Mouse (Mus musculus): ENCODE results near the gene Golga3. TPM values are rescaled to one million over a fixed set of nuclear protein-coding genes. Genes with fewer than 3 reads are reported as not detected.

The Golga3 gene
- polyA plus RNA-seq, 1 experiment from 2014 or later, result 20.1 TPM

DNA sequence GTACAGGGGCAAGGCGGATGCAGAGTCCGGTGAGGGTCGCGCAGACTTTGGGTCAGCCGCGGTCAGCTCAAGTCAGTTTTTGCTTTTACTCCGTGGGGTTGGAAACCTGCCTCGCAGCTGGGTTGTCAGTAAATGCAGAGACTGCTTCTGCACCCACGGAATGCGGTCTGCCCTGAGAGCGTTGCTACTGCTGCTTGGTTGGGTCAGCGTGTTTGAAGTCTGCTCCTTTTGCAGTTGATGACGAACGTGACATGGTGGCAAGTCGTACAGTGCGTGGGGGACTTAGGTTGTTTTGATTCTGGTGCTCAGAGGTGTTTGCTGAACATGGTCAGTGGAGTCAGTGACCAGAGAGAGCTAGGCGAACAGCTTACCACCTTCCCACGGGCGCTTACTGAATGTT lies 520 bp downstream of the Golga3 start:
- no peaks in the 10 kb centered on the region for H3K9me3 ChIP-seq (ENCODE audit: control insufficient read depth, low read length)
- H3K4me1 ChIP-seq (ENCODE audit: control insufficient read depth, insufficient read depth, low read depth, low read length), result peaks cover 15% of the 10 kb centered on the region
- WGBS, result 4% methylated on average over 19 of the region's 19 CpGs
- H3K27ac ChIP-seq (ENCODE audit: low read depth, low read length), result peak overlapping the region; percentile 79
- peaks cover 3% of the 10 kb centered on the region; the same call in 1 of the 2 replicates for H3K36me3 ChIP-seq (ENCODE audit: control insufficient read depth, insufficient read depth, low read length)
- peak overlapping the region; percentile 95 for H3K4me3 ChIP-seq (ENCODE audit: low read length)
- peak overlapping the region; percentile 86 for H3K9ac ChIP-seq (ENCODE audit: low read depth, low read length)
- ATAC-seq, result peak; percentile 37; the same call in 1 of the 2 replicates
- H3K27me3 ChIP-seq (replicated peaks; ENCODE audit: control insufficient read depth, insufficient read depth, low read length), result no peaks in the 10 kb centered on the region
- H3K4me2 ChIP-seq (ENCODE audit: low read length), result peak overlapping the region; percentile 79

- no peak overlapping the region for H3K4me3 ChIP-seq (ENCODE audit: low read length)
- ATAC-seq, result no peak
- WGBS, result 91% methylated on average over 2 of the region's 2 CpGs
- no peak overlapping the region for H3K27ac ChIP-seq (ENCODE audit: low read depth, low read length)
- no peak overlapping the region for H3K4me2 ChIP-seq (ENCODE audit: low read length)
- H3K4me1 ChIP-seq (ENCODE audit: control insufficient read depth, insufficient read depth, low read depth, low read length), result peaks cover 15% of the 10 kb centered on the region
- no peaks in the 10 kb centered on the region for H3K27me3 ChIP-seq (replicated peaks; ENCODE audit: control insufficient read depth, insufficient read depth, low read length)
- 0 out of 2 replicates have a peak, but pooled peaks cover 2% of the 10 kb centered on the region for H3K36me3 ChIP-seq (ENCODE audit: control insufficient read depth, insufficient read depth, low read length)
- H3K9ac ChIP-seq (ENCODE audit: low read depth, low read length), result no peak overlapping the region
- H3K9me3 ChIP-seq (ENCODE audit: control insufficient read depth, low read length), result no peaks in the 10 kb centered on the region
Measured at GRCm38 (mm10) chr5:110178628-110179027, 2.1 kb downstream of the Golga3 start.

DNA sequence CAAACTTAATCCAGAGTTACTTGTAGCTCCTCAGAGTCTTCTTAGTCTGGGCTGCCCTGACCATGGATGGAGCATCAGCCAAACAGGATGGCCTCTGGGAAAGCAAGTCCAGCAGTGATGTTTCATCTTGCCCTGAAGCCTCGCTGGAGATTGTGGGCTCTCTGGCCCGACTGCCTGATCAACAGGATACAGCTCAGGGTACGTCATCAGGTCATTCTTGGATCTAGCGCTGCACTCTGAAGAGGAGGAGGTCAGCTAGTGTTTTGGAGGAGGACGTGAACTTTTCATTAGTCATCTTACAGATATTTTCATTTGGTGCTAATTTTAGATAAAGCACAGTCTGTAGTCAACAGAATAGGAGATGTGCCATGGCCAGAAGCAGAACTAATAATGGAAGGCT lies 5.2 kb downstream of the Golga3 start:
- Histone ChIP-seq H3K36me3 (ENCODE audit: control insufficient read depth, insufficient read depth, low read length) (peaks cover 13% of the 10 kb centered on the region), H3K4me3 (ENCODE audit: low read length) (no peak overlapping the region), H3K4me1 (ENCODE audit: control insufficient read depth, insufficient read depth, low read depth, low read length) (peaks cover 13% of the 10 kb centered on the region), H3K27me3 (replicated peaks; ENCODE audit: control insufficient read depth, insufficient read depth, low read length) (no peaks in the 10 kb centered on the region), H3K9me3 (ENCODE audit: control insufficient read depth, low read length) (no peaks in the 10 kb centered on the region), H3K4me2 (ENCODE audit: low read length) (no peak overlapping the region), H3K9ac (ENCODE audit: low read depth, low read length) (no peak overlapping the region), H3K27ac (ENCODE audit: low read depth, low read length) (no peak overlapping the region)
- 95% methylated on average over 5 of the region's 5 CpGs for WGBS
- no peak for ATAC-seq

DNA sequence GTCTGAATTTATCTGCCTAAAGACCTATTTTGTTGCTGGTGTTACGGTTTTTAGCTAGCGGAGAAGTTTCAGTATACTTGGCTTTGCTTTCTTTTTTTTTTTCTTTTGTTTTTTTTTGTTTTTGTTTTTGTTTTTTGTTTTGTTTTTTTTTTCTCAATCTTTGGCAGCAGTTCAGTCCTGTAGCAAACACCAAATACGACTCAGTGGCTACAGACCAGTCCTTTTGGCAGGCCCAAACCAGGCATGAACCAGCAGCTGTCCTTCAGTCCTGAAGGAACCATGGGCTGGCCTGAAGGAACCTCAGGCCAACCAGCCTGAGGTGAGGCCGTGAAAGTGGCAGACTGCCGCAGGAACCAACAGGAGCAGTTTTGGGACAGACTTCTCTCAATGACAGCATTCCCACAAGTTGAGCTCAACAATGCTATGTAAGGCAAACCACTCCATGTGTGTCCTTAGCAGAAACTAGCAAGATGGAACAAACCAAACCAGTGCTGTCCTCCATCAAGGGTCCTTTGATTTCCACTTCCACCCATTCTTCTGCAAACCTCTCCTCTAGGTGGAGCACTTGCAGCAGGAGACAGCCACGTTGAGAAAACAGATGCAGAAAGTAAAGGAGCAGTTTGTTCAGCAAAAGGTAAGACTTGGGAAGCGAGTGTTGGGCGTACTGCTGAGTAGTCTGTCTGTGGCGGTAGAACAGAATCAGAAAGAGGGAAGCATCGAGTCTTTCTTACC lies 26.8 kb downstream of the Golga3 start:
- H3K27me3 ChIP-seq (replicated peaks; ENCODE audit: control insufficient read depth, insufficient read depth, low read length), result no peaks in the 10 kb centered on the region
- H3K4me1 ChIP-seq (ENCODE audit: control insufficient read depth, insufficient read depth, low read depth, low read length), result no peaks in the 10 kb centered on the region
- H3K4me2 ChIP-seq (ENCODE audit: low read length), result no peak overlapping the region
- no peak overlapping the region for H3K27ac ChIP-seq (ENCODE audit: low read depth, low read length)
- H3K36me3 ChIP-seq (ENCODE audit: control insufficient read depth, insufficient read depth, low read length), result peaks cover 61% of the 10 kb centered on the region
- H3K9me3 ChIP-seq (ENCODE audit: control insufficient read depth, low read length), result no peaks in the 10 kb centered on the region
- no peak overlapping the region for H3K9ac ChIP-seq (ENCODE audit: low read depth, low read length)
- H3K4me3 ChIP-seq (ENCODE audit: low read length), result no peak overlapping the region
- ATAC-seq, result no peak
- WGBS, result 86% methylated on average over 10 of the region's 10 CpGs

- Histone ChIP-seq H3K36me3 (ENCODE audit: control insufficient read depth, insufficient read depth, low read length) (peaks cover 69% of the 10 kb centered on the region), H3K9me3 (ENCODE audit: control insufficient read depth, low read length) (no peaks in the 10 kb centered on the region), H3K4me3 (ENCODE audit: low read length) (no peak overlapping the region), H3K4me2 (ENCODE audit: low read length) (no peak overlapping the region), H3K4me1 (ENCODE audit: control insufficient read depth, insufficient read depth, low read depth, low read length) (no peaks in the 10 kb centered on the region), H3K27ac (ENCODE audit: low read depth, low read length) (no peak overlapping the region), H3K27me3 (replicated peaks; ENCODE audit: control insufficient read depth, insufficient read depth, low read length) (no peaks in the 10 kb centered on the region), H3K9ac (ENCODE audit: low read depth, low read length) (no peak overlapping the region)
- ATAC-seq, result no peak
- WGBS, result 84% methylated on average over 6 of the region's 6 CpGs
Measured at GRCm38 (mm10) chr5:110204777-110205176, 28.3 kb downstream of the Golga3 start.

- H3K4me3 ChIP-seq (ENCODE audit: low read length), result no peak overlapping the region
- H3K4me2 ChIP-seq (ENCODE audit: low read length), result no peak overlapping the region
- H3K27me3 ChIP-seq (replicated peaks; ENCODE audit: control insufficient read depth, insufficient read depth, low read length), result no peaks in the 10 kb centered on the region
- no peaks in the 10 kb centered on the region for H3K4me1 ChIP-seq (ENCODE audit: control insufficient read depth, insufficient read depth, low read depth, low read length)
- ATAC-seq, result no peak
- 95% methylated on average over 2 of the region's 2 CpGs for WGBS
- no peaks in the 10 kb centered on the region for H3K9me3 ChIP-seq (ENCODE audit: control insufficient read depth, low read length)
- no peak overlapping the region for H3K9ac ChIP-seq (ENCODE audit: low read depth, low read length)
- H3K36me3 ChIP-seq (ENCODE audit: control insufficient read depth, insufficient read depth, low read length), result peaks cover 65% of the 10 kb centered on the region
- no peak overlapping the region for H3K27ac ChIP-seq (ENCODE audit: low read depth, low read length)
Measured at GRCm38 (mm10) chr5:110211312-110211711, 34.8 kb downstream of the Golga3 start.

GRCm38 (mm10) chr5:110216780-110217179 lies 40.3 kb downstream of the Golga3 start:
- no peak overlapping the region for H3K27ac ChIP-seq (ENCODE audit: low read depth, low read length)
- no peak for ATAC-seq
- H3K9me3 ChIP-seq (ENCODE audit: control insufficient read depth, low read length), result no peaks in the 10 kb centered on the region
- no peak overlapping the region for H3K4me2 ChIP-seq (ENCODE audit: low read length)
- WGBS, result 93% methylated on average over 3 of the region's 3 CpGs
- no peaks in the 10 kb centered on the region for H3K27me3 ChIP-seq (replicated peaks; ENCODE audit: control insufficient read depth, insufficient read depth, low read length)
- no peak overlapping the region for H3K9ac ChIP-seq (ENCODE audit: low read depth, low read length)
- H3K36me3 ChIP-seq (ENCODE audit: control insufficient read depth, insufficient read depth, low read length), result peaks cover 59% of the 10 kb centered on the region
- no peaks in the 10 kb centered on the region for H3K4me1 ChIP-seq (ENCODE audit: control insufficient read depth, insufficient read depth, low read depth, low read length)
- H3K4me3 ChIP-seq (ENCODE audit: low read length), result no peak overlapping the region

DNA sequence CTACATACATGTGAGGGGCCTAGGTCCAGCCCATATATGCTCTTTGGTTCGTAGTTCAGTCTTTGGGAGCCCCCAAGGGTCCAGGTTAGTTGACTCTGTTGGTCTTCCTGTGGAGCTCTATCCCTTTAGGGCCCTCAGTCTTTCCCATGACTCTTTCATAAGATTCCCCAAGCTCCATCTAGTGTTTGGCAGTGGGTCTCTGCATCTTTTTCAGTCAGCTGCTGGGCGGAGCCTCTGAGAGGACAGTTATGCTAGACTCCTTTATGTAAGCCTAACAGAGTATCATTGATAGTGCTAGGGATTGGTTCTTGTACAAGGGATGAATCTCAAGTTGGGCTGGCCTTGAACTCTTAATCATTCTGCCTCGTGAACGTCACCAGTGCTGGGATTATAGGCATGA lies 43.8 kb downstream of the Golga3 start:
- ATAC-seq, result no peak
- Histone ChIP-seq H3K9ac (ENCODE audit: low read depth, low read length) (no peak overlapping the region), H3K4me2 (ENCODE audit: low read length) (no peak overlapping the region), H3K4me1 (ENCODE audit: control insufficient read depth, insufficient read depth, low read depth, low read length) (no peaks in the 10 kb centered on the region), H3K27me3 (replicated peaks; ENCODE audit: control insufficient read depth, insufficient read depth, low read length) (no peaks in the 10 kb centered on the region), H3K36me3 (ENCODE audit: control insufficient read depth, insufficient read depth, low read length) (peaks cover 46% of the 10 kb centered on the region), H3K4me3 (ENCODE audit: low read length) (no peak overlapping the region), H3K9me3 (ENCODE audit: control insufficient read depth, low read length) (no peaks in the 10 kb centered on the region), H3K27ac (ENCODE audit: low read depth, low read length) (no peak overlapping the region)
- WGBS, result 94% methylated on average over 4 of the region's 4 CpGs

- no peak overlapping the region for H3K4me3 ChIP-seq (ENCODE audit: low read length)
- H3K4me1 ChIP-seq (ENCODE audit: control insufficient read depth, insufficient read depth, low read depth, low read length), result no peaks in the 10 kb centered on the region
- 83% methylated on average over 6 of the region's 6 CpGs for WGBS
- no peak overlapping the region for H3K9ac ChIP-seq (ENCODE audit: low read depth, low read length)
- no peaks in the 10 kb centered on the region for H3K27me3 ChIP-seq (replicated peaks; ENCODE audit: control insufficient read depth, insufficient read depth, low read length)
- H3K36me3 ChIP-seq (ENCODE audit: control insufficient read depth, insufficient read depth, low read length), result peaks cover 37% of the 10 kb centered on the region
- no peak overlapping the region for H3K4me2 ChIP-seq (ENCODE audit: low read length)
- H3K9me3 ChIP-seq (ENCODE audit: control insufficient read depth, low read length), result no peaks in the 10 kb centered on the region
- H3K27ac ChIP-seq (ENCODE audit: low read depth, low read length), result no peak overlapping the region
- no peak for ATAC-seq
Measured at GRCm38 (mm10) chr5:110222757-110223156, 46.3 kb downstream of the Golga3 start.

All from hindbrain, embryonic 16.5 days (tissue).